Mouse (Mus musculus) cerebellum, adult 2 months (tissue): Measurements from ENCODE around the gene Akap10. TPM values are rescaled to one million over a fixed set of nuclear protein-coding genes. Genes with fewer than 3 reads are reported as not detected.

Experiments
- DNase-seq, 2 experiments: peaks; one replicate each; pipeline ENCODE4 v3.0.0; 2021
- H3K27ac ChIP-seq: fragments of 200-500 bp; 2 replicates; pipeline ENCODE4 v1.5.1; 2012; ENCODE audit warnings: low read length, control low read depth, inconsistent platforms; ENCODE audit not compliant: insufficient read depth
- H3K27me3 ChIP-seq: fragments of 200-500 bp; 2 replicates; pipeline ENCODE4 v1.6.1; 2012; ENCODE audit warnings: inconsistent platforms, mild to moderate bottlenecking, low read length, moderate library complexity; ENCODE audit not compliant: control insufficient read depth, insufficient read depth
- H3K4me1 ChIP-seq: fragments of 200-500 bp; 2 replicates; pipeline ENCODE4 v1.6.1; 2011; ENCODE audit warnings: low read length; ENCODE audit not compliant: control insufficient read depth, insufficient read depth
- H3K4me3 ChIP-seq: fragments of 200-500 bp; replicated peaks from 2 replicates; pipeline ENCODE3; 2011; ENCODE audit warnings: mild to moderate bottlenecking, low read depth, low read length, control low read depth; ENCODE audit not compliant: insufficient read depth
- CTCF ChIP-seq: fragments of 200-500 bp; IDR thresholded peaks from 2 replicates; pipeline ENCODE4 v1.5.1; 2011; ENCODE audit warnings: low read depth, mild to moderate bottlenecking, control low read depth, low read length, moderate library complexity, borderline replicate concordance; ENCODE audit not compliant: insufficient read depth
- POLR2A ChIP-seq: fragments of 200-500 bp; IDR thresholded peaks from 2 replicates; pipeline ENCODE4 v1.6.1; 2011; ENCODE audit warnings: low read length, control low read depth, borderline replicate concordance; ENCODE audit not compliant: insufficient read depth
- WGBS: fragments of 180-500 bp; shearing (Covaris S2); methylation state at CpG from one replicate; pipeline ENCODE4 v1.1.7; 2018; 5-methylcytosine and 5-hydroxymethylcytosine counted together
- polyA plus RNA-seq: library from polyadenylated mRNA; depleted of rRNA; stranded (reverse); fragments of >200 nt; gene quantifications from 2 replicates; pipeline ENCODE4 v1.2.3, GENCODE M21; 2012

Gene Akap10
- polyA plus RNA-seq, 1 experiment = 17.1 TPM

DNA sequence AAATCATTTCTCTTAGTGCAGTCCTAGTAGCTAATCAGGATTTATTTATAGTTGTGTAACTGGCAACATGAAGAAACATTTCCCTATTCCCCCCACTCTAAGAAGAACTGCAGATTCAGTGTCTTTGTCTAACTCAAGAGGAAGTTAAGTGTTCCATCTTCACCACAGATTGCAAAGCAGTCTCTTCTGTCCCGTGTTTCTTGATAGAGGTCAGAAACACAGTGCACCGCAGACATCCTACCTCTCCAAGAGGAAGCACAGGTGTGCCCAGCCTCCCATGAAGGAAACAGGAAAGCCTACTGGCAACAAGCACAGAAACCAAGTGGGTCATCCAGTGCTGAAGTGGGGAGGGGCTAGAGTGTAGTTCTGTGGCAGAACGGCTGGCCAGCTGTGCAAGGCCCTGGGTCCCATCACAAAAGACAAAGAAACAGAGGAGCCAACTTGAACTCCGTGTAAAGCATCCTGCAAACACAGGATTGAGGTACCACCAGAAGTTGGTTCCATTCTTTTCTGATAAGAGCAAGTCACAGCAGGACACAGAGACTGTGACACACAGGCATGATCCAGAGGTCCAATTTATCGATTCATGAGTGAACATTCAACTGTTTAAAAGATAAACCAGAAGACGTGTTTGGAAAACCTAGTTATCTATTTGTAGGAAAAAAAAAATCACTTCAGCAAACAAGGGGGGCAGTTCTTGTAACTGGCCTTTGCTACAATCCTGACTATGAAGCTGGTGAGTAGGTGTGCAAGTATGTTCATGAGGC lies 68.1 kb downstream of the Akap10 start:
- DNase-seq = no peak
- 71% methylated on average over 6 of the region's 6 CpGs for WGBS
- TF ChIP-seq POLR2A (no peak), CTCF (no peak)
- Histone ChIP-seq H3K27ac (no peak overlapping the region), H3K4me1 (no peaks in the 10 kb centered on the region), H3K27me3 (no peaks in the 10 kb centered on the region), H3K4me3 (no peak overlapping the region)

DNA sequence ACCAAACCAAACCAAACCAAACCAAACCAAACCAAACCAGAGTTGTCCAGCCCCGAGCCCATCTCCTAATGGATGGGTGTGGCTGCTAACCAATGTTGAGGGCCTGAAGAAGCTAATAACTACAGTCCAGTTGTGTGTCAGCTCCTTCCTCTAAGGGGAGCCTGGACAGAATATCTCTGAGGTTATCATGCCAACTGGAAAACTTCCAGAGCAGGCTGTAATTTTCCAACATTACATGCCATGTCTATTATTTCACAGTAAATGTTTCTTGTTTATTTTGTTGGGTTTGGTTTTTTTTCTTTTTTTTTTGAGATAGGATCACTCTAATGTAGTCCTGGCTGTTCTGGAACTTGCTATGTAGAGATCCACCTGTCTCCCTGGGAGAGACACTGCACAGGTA lies 70.7 kb downstream of the Akap10 start:
- WGBS = 83% methylated on average over 1 of the region's 1 CpGs
- Histone ChIP-seq H3K27me3 (no peaks in the 10 kb centered on the region), H3K27ac (no peak overlapping the region)

DNA sequence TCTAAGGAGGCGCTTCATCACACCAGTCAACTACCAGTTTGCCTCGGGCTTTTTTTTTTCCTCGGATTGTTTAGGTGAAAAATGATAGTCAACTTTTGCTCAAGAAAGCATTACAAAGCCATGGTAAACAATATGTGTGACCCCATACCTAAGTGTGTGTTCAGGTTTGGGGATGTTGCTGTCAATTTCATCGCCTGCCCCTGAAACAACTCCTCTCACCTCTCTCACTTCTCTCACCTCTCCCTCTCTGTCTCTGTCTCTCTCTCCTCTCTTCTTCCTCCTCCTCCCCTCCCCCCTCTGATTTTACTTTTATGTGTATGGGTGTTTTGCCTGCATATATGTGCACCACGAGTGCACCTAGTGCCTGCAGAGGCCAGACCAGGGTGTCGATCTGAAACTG lies 74.5 kb downstream of the Akap10 start:
- WGBS = 39% methylated on average over 6 of the region's 6 CpGs
- Histone ChIP-seq H3K4me1 (no peaks in the 10 kb centered on the region), H3K4me3 (peak overlapping the region; percentile 81), H3K27me3 (no peaks in the 10 kb centered on the region), H3K27ac (peak overlapping the region; percentile 81)
- DNase-seq = peak in 1 of 2 experiments; percentile 10
- no peak for TF ChIP-seq POLR2A
- no peak for TF ChIP-seq CTCF

More for the DNA sequence above, 70.7 kb downstream of the Akap10 start:
- Histone ChIP-seq H3K4me1 (no peaks in the 10 kb centered on the region), H3K4me3 (no peak overlapping the region)
- no peak for DNase-seq
- TF ChIP-seq CTCF (no peak), POLR2A (no peak)

DNA sequence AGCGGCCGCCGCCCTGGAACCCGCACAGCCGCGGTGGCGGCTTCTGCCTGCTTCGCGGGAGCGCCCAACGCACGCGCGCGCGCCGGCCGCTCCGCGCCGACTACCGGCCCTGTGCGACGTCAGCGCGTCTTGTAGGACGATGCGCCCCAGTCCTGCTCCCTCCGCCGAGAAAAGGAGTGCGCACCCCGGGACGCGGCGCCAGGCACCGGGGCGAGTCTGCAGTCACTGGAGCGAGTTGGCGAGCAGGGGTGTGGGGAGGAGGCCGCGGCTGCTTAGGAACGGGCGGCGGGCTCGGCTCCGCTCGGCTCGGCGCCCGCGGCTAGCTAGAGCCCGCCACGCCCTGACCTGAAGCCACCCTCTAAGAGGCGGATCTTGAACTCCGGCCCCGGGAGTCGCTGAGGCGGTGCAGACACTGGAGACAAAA lies 75.1 kb downstream of the Akap10 start, which contains the start of gene Ulk2:
Ulk2 (minus strand) TSS at position 86 of the 424 bp plus-strand sequence.
- Histone ChIP-seq H3K4me1 (no peaks in the 10 kb centered on the region), H3K27me3 (no peaks in the 10 kb centered on the region), H3K4me3 (peak within 1 kb of the TSS; percentile 81), H3K27ac (peak within 1 kb of the TSS; percentile 81)
- WGBS = under 1% methylated on average over 58 of the region's 58 CpGs
- DNase-seq = peak; percentile 90 to 95
- TF ChIP-seq POLR2A (peak; percentile 99), CTCF (no peak)

DNA sequence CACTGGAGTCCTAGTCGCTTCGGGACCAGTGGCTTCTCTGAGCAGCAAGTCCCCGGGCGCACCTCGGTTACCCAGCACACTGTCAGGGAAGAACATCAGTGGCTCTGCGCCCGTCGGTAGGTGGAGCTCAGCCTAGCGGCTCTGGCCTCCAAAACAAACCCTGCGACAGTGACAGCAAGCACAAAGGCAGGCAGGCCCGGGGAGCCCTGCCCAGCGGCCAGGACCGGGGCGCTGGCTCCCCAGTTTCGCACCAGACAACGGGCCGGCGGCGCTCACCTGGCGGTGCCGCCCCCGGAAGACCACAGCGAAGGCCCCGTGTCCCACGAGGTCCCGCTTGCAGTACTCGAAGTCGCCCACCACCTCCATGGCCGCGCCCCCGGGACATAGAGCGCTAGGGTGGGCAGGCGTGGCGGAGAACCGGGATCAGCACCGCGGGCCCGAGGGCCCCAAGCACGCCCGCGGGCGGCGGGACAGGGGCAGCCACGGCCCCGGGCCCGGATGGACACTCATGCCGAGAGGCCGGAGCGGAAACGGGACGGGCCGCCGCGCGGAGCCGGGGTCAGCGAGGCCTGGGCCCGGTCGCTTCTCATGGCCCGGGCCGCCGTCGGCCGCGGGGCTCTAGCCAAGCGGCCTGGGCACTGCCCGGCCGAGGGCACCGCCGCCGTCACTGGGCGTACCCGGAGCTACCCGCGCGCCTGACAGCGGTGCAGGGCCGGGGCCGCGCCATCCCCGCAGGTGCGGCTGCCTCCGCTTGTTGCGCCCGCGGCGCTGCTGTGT lies 75.7 kb downstream of the Akap10 start:
- Histone ChIP-seq H3K27me3 (no peaks in the 10 kb centered on the region), H3K27ac (peak overlapping the region; percentile 81), H3K4me1 (no peaks in the 10 kb centered on the region; the same call in 1 of the 2 replicates), H3K4me3 (peak overlapping the region; percentile 81)
- peak; percentile 91 for DNase-seq
- WGBS = under 1% methylated on average over 87 of the region's 87 CpGs
- TF ChIP-seq CTCF = no peak; the same call in 1 of the 2 replicates
- peak; percentile 71; the same call in 1 of the 2 replicates for TF ChIP-seq POLR2A

DNA sequence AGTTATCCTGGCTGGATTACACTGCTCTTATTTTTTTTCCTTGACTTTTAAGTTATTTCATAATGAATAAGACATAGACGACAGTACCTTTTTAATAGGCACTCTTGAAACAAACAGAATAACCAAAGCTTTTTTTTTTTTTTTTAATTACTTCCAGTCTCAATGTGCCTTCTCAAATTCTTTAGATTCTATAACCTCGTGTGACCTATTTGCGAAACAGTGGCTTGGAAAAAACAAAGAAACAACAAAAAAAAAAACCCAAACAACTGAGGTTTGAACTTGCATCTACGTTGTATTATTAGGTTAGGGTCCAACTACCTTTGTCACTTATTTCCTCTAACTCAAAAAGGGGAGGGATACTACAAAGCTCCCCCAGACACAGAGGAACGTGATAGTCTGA lies 76.4 kb downstream of the Akap10 start:
- TF ChIP-seq CTCF (no peak), POLR2A (no peak)
- no peak for DNase-seq
- Histone ChIP-seq H3K27me3 (no peaks in the 10 kb centered on the region), H3K4me1 (peaks cover 3% of the 10 kb centered on the region; the same call in 1 of the 2 replicates), H3K4me3 (peak overlapping the region; percentile 81), H3K27ac (no peak overlapping the region)
- 6% methylated on average over 5 of the region's 5 CpGs for WGBS

DNA sequence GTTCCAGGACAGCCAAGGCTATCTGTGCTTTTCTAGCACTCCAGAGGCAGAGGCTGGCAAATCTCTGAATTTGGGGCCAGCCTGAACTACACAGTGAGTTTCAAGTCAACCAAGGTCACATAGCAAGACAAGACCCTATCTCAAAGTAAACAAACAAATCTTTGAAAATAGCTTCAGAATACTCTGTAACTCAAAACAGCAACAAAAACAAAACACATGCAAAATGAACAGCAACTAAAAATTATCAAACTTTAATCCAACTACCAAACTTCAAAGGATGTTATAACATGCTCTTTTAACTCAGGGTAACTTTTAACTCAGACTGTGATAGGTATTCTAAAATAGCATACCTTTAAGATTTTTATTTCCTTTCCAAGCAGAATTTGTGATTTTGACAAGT lies 77.1 kb downstream of the Akap10 start:
- Histone ChIP-seq H3K4me3 (no peak overlapping the region), H3K27me3 (no peaks in the 10 kb centered on the region), H3K4me1 (peaks cover 3% of the 10 kb centered on the region; the same call in 1 of the 2 replicates), H3K27ac (no peak overlapping the region)
- DNase-seq = no peak
- TF ChIP-seq POLR2A (no peak), CTCF (no peak)
